Mouse (Mus musculus): Measurements from ENCODE around the gene a. TPM values are rescaled to one million over a fixed set of nuclear protein-coding genes. Genes with fewer than 3 reads are reported as not detected.

The a gene
- polyA plus RNA-seq, 1 experiment from 2014 or later, result not detected

DNA sequence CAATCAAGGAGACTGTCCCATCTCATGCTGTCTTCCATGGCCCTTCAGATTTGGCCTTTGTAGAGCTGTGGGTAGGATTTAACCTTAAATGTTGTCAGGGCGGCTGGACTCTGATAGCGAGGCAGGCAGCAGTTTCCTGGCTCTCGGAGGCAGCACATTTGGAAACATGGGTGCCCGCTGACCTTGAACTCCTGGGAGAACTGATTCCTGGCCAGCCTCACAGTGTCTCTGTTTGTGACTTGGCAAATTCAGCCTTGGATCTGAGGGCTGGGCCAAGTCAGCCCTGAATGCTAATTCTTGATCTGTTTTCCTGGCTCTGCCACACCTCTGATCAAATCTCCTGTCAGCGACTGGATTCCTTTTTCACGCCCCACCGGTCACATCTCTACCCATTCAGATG lies 14.7 kb upstream of the a start:
- no peak overlapping the region for H3K9ac ChIP-seq (ENCODE audit: low read depth, low read length)
- H3K9me3 ChIP-seq (ENCODE audit: control insufficient read depth, low read length), result peaks cover 4% of the 10 kb centered on the region; the same call in 1 of the 2 replicates
- WGBS, result 63% methylated on average over 7 of the region's 7 CpGs
- no peak overlapping the region for H3K4me3 ChIP-seq (ENCODE audit: low read length)
- ATAC-seq (ENCODE audit: low FRiP score, low TSS enrichment), result no peak
- 0 out of 2 replicates have a peak, but pooled peaks cover 2% of the 10 kb centered on the region for H3K27me3 ChIP-seq (ENCODE audit: control insufficient read depth, insufficient read depth, low read length)
- no peak overlapping the region for H3K4me2 ChIP-seq (replicated peaks; ENCODE audit: low read depth, low read length)
- H3K36me3 ChIP-seq (ENCODE audit: control insufficient read depth, insufficient read depth, low read length), result no peaks in the 10 kb centered on the region
- no peaks in the 10 kb centered on the region for H3K4me1 ChIP-seq (ENCODE audit: control insufficient read depth, insufficient read depth, low read length)
- H3K27ac ChIP-seq (ENCODE audit: low read depth, low read length), result no peak overlapping the region

DNA sequence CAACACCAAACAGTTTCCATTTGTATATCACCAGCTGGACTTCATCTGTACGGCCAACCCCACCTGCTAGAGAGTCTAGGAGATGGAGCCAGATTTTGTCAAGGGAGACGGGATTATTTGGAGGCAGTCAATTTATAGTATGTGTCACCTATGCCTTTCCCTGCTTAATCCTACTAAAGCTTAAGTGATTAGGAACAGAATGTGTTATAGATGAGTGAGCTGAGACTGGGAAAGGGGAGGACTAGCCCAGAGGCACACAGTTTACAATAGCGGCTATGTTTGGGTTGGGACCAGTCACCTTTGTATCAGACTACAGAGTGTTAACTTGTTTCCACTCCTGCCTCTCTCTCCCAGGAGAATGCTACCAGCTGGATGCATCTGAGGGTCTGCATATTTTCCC lies 11.6 kb upstream of the a start:
- 63% methylated on average over 3 of the region's 3 CpGs for WGBS
- H3K9ac ChIP-seq (ENCODE audit: low read depth, low read length), result no peak overlapping the region
- H3K9me3 ChIP-seq (ENCODE audit: control insufficient read depth, low read length), result no peaks in the 10 kb centered on the region
- no peak for ATAC-seq (ENCODE audit: low FRiP score, low TSS enrichment)
- no peaks in the 10 kb centered on the region for H3K36me3 ChIP-seq (ENCODE audit: control insufficient read depth, insufficient read depth, low read length)
- H3K27ac ChIP-seq (ENCODE audit: low read depth, low read length), result no peak overlapping the region
- 0 out of 2 replicates have a peak, but pooled peaks cover 2% of the 10 kb centered on the region for H3K27me3 ChIP-seq (ENCODE audit: control insufficient read depth, insufficient read depth, low read length)
- H3K4me1 ChIP-seq (ENCODE audit: control insufficient read depth, insufficient read depth, low read length), result no peaks in the 10 kb centered on the region
- H3K4me3 ChIP-seq (ENCODE audit: low read length), result no peak overlapping the region
- no peak overlapping the region for H3K4me2 ChIP-seq (replicated peaks; ENCODE audit: low read depth, low read length)

DNA sequence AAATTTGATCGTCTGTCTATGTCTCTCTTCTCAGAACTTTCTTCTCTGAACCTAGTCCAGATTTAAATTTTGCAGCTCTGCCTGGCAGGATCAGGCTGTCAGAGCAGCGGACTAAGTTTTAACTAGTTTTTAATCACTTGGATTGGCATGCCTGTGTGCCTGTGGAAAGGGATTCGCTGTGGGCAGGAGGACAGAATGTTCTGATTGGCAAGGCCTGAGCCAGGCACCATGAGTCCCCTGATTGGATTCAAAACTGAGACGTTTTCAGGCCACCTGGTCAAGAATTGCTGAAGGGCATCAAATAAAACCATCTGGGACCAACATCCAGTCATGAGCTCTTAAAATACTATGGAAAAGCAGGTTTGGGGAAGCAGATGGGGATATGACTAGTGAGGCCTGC lies 8.8 kb upstream of the a start:
- H3K4me1 ChIP-seq (ENCODE audit: control insufficient read depth, insufficient read depth, low read length), result no peaks in the 10 kb centered on the region
- H3K9ac ChIP-seq (ENCODE audit: low read depth, low read length), result no peak overlapping the region
- no peaks in the 10 kb centered on the region for H3K9me3 ChIP-seq (ENCODE audit: control insufficient read depth, low read length)
- H3K4me2 ChIP-seq (replicated peaks; ENCODE audit: low read depth, low read length), result no peak overlapping the region
- no peak overlapping the region for H3K4me3 ChIP-seq (ENCODE audit: low read length)
- H3K36me3 ChIP-seq (ENCODE audit: control insufficient read depth, insufficient read depth, low read length), result no peaks in the 10 kb centered on the region
- no peak for ATAC-seq (ENCODE audit: low FRiP score, low TSS enrichment)
- 65% methylated on average over 4 of the region's 4 CpGs for WGBS
- no peak overlapping the region for H3K27ac ChIP-seq (ENCODE audit: low read depth, low read length)
- H3K27me3 ChIP-seq (ENCODE audit: control insufficient read depth, insufficient read depth, low read length), result 0 out of 2 replicates have a peak, but pooled peaks cover 2% of the 10 kb centered on the region

DNA sequence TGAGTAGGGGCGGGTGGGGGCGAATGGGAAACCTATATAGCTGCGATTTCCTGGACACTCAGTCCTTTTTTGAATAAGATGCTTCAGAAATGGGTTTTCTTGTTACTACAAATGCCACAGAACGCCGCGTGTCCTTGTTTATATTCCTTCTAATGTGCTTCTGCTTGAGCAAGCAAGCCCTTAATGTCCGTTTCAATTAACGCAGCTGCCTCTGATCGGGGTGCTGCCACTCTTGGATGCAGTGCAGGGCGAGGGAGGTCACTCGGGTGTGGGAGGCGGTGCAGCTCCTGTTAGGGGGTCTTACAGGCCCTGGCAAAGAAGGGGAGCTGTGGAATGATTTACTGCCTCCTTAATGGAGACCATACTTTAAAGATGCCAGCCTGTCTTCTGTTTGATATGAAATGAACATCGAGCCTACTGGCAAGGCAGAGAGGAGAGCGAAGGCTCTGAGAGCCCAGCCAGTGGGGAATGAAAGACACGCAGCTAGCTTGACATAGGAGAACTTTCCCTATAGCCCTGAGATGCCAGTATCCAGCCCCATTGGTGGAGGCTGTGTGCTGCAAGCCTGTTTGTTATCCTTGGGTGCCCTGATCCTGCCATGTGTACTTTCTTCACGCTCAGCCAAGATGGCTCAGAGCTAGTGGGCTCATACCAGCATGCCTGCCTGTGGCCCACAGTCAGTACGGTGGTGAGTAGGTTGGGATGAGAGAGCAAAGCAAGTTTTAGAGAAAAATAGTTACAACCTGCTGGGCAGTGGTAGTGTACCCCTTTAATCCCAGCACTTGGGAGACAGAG lies 8.1 kb upstream of the a start:
- 0 out of 2 replicates have a peak, but pooled peaks cover 2% of the 10 kb centered on the region for H3K27me3 ChIP-seq (ENCODE audit: control insufficient read depth, insufficient read depth, low read length)
- H3K9ac ChIP-seq (ENCODE audit: low read depth, low read length), result no peak overlapping the region
- ATAC-seq (ENCODE audit: low FRiP score, low TSS enrichment), result no peak
- no peak overlapping the region for H3K4me2 ChIP-seq (replicated peaks; ENCODE audit: low read depth, low read length)
- H3K4me1 ChIP-seq (ENCODE audit: control insufficient read depth, insufficient read depth, low read length), result no peaks in the 10 kb centered on the region
- no peaks in the 10 kb centered on the region for H3K36me3 ChIP-seq (ENCODE audit: control insufficient read depth, insufficient read depth, low read length)
- 39% methylated on average over 17 of the region's 17 CpGs for WGBS
- no peaks in the 10 kb centered on the region for H3K9me3 ChIP-seq (ENCODE audit: control insufficient read depth, low read length)
- H3K4me3 ChIP-seq (ENCODE audit: low read length), result no peak overlapping the region
- no peak overlapping the region for H3K27ac ChIP-seq (ENCODE audit: low read depth, low read length)

DNA sequence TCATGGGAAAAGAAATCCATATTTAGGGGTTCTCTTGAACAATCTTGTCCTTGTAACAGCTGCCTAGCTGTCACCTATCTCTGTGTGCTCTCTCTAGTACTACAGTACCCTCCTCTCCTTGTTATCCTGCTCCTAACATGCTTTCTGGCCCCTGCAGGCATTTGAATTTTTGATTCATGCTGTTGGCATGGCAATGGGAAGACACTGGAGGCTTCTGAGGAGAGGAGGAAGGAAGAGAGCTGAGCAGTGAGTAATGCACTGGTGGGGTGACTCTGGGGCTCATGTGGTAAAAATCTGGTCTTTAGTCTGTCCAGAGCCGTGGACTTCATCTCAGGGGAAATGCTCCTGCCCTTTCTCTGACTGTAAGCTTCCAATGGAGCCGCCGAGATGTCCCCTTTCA lies 5.9 kb upstream of the a start:
- 79% methylated on average over 3 of the region's 3 CpGs for WGBS
- Histone ChIP-seq H3K4me3 (ENCODE audit: low read length) (no peak overlapping the region), H3K27ac (ENCODE audit: low read depth, low read length) (no peak overlapping the region), H3K27me3 (ENCODE audit: control insufficient read depth, insufficient read depth, low read length) (no peaks in the 10 kb centered on the region), H3K36me3 (ENCODE audit: control insufficient read depth, insufficient read depth, low read length) (no peaks in the 10 kb centered on the region), H3K9me3 (ENCODE audit: control insufficient read depth, low read length) (no peaks in the 10 kb centered on the region), H3K4me1 (ENCODE audit: control insufficient read depth, insufficient read depth, low read length) (0 out of 2 replicates have a peak, but pooled peaks cover 3% of the 10 kb centered on the region), H3K4me2 (replicated peaks; ENCODE audit: low read depth, low read length) (no peak overlapping the region), H3K9ac (ENCODE audit: low read depth, low read length) (no peak overlapping the region)
- ATAC-seq (ENCODE audit: low FRiP score, low TSS enrichment), result no peak

DNA sequence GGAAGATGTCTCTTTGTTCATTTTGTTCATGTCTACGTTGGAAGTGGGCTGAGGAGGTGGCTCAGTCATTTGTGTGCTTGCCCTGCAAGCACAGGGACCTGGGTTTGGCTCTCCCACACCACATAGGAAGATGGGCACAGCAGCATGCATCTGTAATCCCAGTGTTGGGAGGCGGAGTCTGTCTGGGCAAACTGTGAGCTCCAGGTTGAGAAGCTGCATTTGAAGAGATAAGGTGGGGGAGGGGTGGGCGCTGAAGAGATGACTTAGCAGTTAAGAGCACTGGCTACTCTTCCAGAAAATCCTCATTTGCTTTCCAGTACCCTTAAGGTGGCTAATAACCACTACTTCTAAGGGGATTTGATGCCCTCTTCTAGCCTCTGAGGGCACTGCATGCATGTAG lies 5.0 kb upstream of the a start:
- Histone ChIP-seq H3K9me3 (ENCODE audit: control insufficient read depth, low read length) (no peaks in the 10 kb centered on the region), H3K4me2 (replicated peaks; ENCODE audit: low read depth, low read length) (no peak overlapping the region), H3K9ac (ENCODE audit: low read depth, low read length) (no peak overlapping the region), H3K4me3 (ENCODE audit: low read length) (no peak overlapping the region), H3K27me3 (ENCODE audit: control insufficient read depth, insufficient read depth, low read length) (no peaks in the 10 kb centered on the region), H3K4me1 (ENCODE audit: control insufficient read depth, insufficient read depth, low read length) (0 out of 2 replicates have a peak, but pooled peaks cover 3% of the 10 kb centered on the region), H3K27ac (ENCODE audit: low read depth, low read length) (no peak overlapping the region), H3K36me3 (ENCODE audit: control insufficient read depth, insufficient read depth, low read length) (no peaks in the 10 kb centered on the region)
- 52% methylated on average over 3 of the region's 3 CpGs for WGBS
- ATAC-seq (ENCODE audit: low FRiP score, low TSS enrichment), result no peak

DNA sequence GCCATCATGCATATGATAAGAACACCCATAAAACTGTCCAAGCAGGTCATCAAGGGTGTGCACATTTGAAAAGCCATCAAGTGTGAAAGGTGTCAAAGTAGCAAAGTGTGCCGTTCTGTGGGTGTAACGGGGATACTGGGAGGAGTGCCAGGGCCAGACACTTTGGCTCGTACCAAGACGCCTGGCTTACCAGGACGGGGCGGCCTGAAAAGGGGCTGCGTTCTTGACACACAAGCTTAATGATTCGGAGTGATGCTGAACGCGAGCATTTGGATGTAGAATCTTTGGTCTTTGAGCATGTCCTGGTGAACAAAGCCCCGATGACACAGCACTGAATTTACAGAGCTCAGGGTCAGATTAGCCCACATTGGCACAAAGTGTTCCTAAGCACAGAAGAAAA lies 4.4 kb upstream of the a start:
- H3K4me1 ChIP-seq (ENCODE audit: control insufficient read depth, insufficient read depth, low read length), result 0 out of 2 replicates have a peak, but pooled peaks cover 3% of the 10 kb centered on the region
- no peak overlapping the region for H3K9ac ChIP-seq (ENCODE audit: low read depth, low read length)
- 62% methylated on average over 11 of the region's 11 CpGs for WGBS
- no peak for ATAC-seq (ENCODE audit: low FRiP score, low TSS enrichment)
- no peak overlapping the region for H3K4me2 ChIP-seq (replicated peaks; ENCODE audit: low read depth, low read length)
- no peaks in the 10 kb centered on the region for H3K27me3 ChIP-seq (ENCODE audit: control insufficient read depth, insufficient read depth, low read length)
- H3K4me3 ChIP-seq (ENCODE audit: low read length), result no peak overlapping the region
- no peaks in the 10 kb centered on the region for H3K36me3 ChIP-seq (ENCODE audit: control insufficient read depth, insufficient read depth, low read length)
- H3K27ac ChIP-seq (ENCODE audit: low read depth, low read length), result no peak overlapping the region
- H3K9me3 ChIP-seq (ENCODE audit: control insufficient read depth, low read length), result no peaks in the 10 kb centered on the region

DNA sequence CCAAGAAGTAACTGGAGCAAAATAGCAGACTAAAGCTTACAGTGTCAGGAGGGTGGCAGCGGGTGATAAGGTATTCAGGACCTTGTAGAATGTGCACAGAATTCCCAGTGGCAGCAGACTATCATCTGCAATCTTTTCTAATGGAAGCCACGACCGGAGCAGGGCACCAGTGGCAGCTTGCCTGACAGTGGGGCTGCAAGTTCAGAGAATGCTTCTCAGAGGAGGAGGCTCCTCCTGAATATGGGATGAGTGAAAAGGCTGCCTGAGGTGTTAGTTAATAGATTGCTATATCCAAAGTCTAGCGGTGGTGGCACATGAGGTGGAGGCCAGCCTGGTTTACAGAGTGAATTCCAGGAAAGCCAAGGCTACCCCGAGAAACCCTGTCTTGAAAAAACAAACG lies 1.8 kb upstream of the a start:
- no peak for ATAC-seq (ENCODE audit: low FRiP score, low TSS enrichment)
- Histone ChIP-seq H3K4me3 (ENCODE audit: low read length) (no peak overlapping the region), H3K9me3 (ENCODE audit: control insufficient read depth, low read length) (no peaks in the 10 kb centered on the region), H3K4me1 (ENCODE audit: control insufficient read depth, insufficient read depth, low read length) (peaks cover 21% of the 10 kb centered on the region), H3K4me2 (replicated peaks; ENCODE audit: low read depth, low read length) (no peak overlapping the region), H3K27ac (ENCODE audit: low read depth, low read length) (no peak overlapping the region), H3K27me3 (ENCODE audit: control insufficient read depth, insufficient read depth, low read length) (no peaks in the 10 kb centered on the region), H3K9ac (ENCODE audit: low read depth, low read length) (no peak overlapping the region), H3K36me3 (ENCODE audit: control insufficient read depth, insufficient read depth, low read length) (no peaks in the 10 kb centered on the region)
- WGBS, result 70% methylated on average over 6 of the region's 6 CpGs

DNA sequence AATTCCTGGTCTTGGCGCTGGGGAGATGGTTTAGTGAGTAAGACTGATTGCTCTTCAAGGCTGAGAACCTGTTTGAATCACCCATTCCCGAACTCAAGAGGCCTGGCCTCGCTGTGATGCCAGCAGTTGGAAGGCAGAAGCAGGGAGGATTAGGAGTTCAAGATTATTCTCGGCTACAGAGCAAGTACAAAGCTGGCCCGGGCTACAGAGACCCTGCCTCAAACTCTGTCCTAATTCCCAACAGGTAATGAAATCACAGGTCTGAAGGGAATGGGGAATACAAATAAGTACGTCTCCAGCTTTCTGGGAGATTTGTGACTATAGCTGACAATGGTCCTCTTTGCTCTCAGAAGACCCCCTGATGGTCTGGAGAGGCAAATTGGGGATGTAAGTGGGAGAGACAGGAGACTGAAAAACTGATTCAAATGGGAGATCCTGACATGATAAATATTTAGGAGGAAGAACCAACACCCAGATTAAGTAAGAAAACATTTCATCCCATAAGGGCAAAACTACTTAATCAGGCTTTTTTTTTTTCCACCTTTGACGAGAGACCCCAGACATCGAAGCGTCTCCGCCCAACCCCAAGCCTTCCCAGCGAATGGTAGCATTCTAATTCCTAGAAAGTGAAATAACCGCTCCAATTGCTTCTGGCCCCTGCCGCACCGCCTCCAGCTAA lies 1.1 kb upstream of the a start:
- no peak for ATAC-seq (ENCODE audit: low FRiP score, low TSS enrichment)
- H3K9ac ChIP-seq (ENCODE audit: low read depth, low read length), result peak overlapping the region; percentile 37; the same call in 1 of the 2 replicates
- H3K27ac ChIP-seq (ENCODE audit: low read depth, low read length), result no peak overlapping the region
- H3K27me3 ChIP-seq (ENCODE audit: control insufficient read depth, insufficient read depth, low read length), result no peaks in the 10 kb centered on the region
- no peaks in the 10 kb centered on the region for H3K9me3 ChIP-seq (ENCODE audit: control insufficient read depth, low read length)
- H3K4me1 ChIP-seq (ENCODE audit: control insufficient read depth, insufficient read depth, low read length), result peaks cover 21% of the 10 kb centered on the region
- peak overlapping the region; percentile 99 for H3K4me3 ChIP-seq (ENCODE audit: low read length)
- no peaks in the 10 kb centered on the region for H3K36me3 ChIP-seq (ENCODE audit: control insufficient read depth, insufficient read depth, low read length)
- peak overlapping the region; percentile 49 for H3K4me2 ChIP-seq (replicated peaks; ENCODE audit: low read depth, low read length)
- 6% methylated on average over 14 of the region's 14 CpGs for WGBS
